Mouse (Mus musculus) retina, postnatal 7 days (tissue): Measurements from ENCODE around the gene Snapc4.

Experiments used
- DNase-seq: peaks from one replicate; pipeline ENCODE4 v3.0.0-alpha.2; 2012; ENCODE audit warnings: low read depth, low spot score

The Snapc4 gene

DNA sequence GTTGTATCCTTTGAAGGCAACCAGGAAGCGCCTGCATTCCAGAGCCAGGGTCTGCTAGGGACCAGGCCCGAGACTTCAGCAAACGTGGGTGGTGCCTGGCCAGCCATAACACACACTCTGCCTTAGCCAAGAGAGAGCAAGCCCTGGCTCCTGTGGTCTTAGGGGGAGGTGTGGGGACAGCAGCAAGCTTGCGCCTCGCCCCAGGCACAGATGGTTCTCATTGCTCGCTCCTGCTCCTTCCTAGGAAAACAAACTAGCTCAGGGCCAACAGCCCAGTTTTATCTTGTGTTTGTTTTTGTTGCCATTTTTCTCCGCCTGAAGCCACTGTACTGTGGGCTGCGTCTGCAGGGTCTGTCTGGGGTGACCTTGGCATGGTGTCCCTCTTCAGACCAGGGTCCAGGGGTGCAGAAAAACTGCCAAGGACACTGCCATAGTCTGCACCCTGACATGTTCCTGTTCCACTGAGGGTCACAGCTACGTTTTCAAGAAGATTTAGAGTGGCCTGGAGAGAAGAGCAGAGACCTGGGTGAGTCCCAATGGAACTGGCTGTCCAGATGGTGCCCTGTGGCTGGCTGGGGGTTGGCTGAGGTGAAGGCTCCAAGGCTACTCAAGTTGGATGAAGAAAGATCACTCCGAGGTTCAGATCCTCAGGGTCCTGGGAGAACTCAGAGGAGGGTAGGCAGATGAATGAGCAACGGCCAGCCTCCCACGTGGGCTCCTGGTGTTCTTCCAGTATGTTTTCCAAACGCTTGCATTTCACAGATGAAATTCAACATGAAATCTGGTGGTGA is 66.0 kb downstream of the Snapc4 start:
- no peak for DNase-seq

GRCm38 (mm10) chr2:26313394-26313793 is 67.1 kb downstream of the Snapc4 start:
- DNase-seq = no peak

- DNase-seq = no peak
Observed at GRCm38 (mm10) chr2:26312812-26313211, 67.6 kb downstream of the Snapc4 start.
